Mouse (Mus musculus): ENCODE measurements around the gene Ext2.

The Ext2 gene

GRCm38 (mm10) chr2:93723138-93723744 is 99.1 kb downstream of the Ext2 start:
- no peak for DNase-seq

- peak; percentile 16 to 17 for DNase-seq
These were observed 101.4 kb downstream of the Ext2 start for GRCm38 (mm10) chr2:93720956-93721355.

DNA sequence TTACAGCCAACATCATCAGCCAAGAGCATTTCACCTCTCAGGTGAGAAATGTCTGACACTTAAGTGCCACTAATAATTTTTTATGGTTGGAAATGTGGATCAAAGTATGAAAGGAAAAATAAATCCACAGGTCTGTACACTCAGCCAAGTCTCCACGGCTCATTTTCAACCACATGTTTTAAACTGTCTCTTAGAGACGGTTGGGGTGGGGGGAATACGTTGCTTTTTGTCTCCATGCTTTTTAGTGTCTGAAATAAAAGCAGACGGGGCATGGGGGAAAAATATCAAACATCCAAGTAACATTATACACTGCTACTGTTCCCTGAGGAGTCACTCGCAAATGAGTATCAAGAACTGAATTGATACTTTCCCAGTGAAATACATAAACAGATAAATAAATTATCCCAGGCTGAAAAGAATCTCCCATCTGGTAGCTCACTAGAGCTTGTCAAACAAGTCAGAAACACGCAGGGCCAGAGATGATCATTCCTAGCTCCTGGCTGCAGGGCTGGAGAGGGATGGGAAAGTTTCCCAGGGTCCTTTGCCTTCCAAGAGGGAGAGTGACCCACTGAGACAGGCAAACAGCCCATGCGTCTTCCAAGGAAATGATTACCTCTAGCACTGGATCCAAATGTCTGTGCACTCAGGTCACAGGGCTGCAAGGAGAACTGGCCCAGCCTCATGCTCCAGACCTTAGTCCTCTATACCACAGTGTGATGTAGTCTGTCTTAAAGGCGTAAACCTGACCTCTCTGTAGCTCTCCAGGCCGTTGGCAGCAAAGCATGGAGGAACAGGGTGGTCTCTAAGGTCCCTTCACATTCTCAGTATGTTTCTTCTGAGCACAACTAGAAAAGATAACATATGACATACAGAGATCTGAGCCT is 102.3 kb downstream of the Ext2 start:
- no peak for DNase-seq

DNA sequence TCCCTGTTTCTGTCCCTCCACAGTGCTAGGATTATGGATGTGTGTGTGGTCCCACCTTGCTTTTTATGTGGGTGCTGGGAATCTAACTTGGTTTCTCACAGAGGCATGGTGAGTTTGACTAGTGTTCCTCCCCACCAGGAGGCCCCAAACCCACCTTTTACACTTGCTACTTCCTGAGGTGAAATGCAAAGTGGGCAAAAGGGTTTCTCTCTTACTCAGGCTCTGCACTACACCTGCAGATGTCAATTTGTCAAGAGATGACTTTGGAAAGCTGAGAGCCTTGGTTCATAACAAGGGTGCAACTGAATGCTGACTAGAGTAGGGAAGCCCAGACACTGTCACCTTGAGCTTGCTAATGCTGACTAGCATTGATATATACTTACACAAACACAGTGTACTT is 109.1 kb downstream of the Ext2 start:
- no peak for DNase-seq

DNA sequence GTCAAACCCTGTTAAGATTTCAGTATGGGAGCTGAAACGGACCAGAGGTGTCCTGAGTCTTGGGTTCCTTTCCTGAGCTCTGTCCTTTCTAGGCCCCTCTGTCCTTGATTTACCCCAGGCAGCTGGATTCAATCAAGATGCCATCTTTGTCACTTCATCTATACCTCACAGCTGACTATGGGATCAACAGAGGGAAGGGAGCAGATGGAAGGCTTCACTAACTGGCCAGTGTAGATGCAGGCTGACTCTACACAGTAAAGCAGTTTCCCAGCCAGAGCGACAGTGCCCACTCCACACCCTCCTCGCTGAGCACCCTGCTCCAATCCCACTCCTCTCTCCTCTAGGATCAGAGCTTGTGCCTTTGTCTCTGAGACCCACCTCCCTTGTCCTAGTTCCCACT is 110.9 kb downstream of the Ext2 start:
- no peak for DNase-seq

- DNase-seq = peak in 1 of 2 experiments; percentile 28
These were observed 112.7 kb downstream of the Ext2 start for GRCm38 (mm10) chr2:93709696-93710095.

DNA sequence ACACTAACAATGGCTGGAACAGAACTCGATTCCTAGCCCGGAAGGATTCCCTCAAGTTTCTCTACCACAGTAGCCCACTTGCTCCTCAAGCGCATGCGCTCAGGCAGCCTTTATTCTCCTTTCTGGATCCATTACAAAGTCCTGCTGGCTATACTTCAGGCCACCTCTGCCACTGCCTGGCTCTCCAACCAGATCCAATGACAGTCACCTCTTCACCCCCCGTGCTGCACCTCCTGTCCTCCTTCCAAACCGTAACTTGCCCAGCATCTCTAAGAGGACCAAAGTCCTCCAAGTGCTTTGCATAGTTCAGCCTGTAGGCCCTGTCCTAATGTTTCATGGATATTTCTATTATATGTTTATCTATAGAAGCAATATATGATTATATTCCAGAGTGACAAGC is 113.1 kb downstream of the Ext2 start:
- peak in 1 of 2 experiments; percentile 11 for DNase-seq

- no peak for DNase-seq
These were observed 115.5 kb downstream of the Ext2 start for GRCm38 (mm10) chr2:93706825-93707224.

DNA sequence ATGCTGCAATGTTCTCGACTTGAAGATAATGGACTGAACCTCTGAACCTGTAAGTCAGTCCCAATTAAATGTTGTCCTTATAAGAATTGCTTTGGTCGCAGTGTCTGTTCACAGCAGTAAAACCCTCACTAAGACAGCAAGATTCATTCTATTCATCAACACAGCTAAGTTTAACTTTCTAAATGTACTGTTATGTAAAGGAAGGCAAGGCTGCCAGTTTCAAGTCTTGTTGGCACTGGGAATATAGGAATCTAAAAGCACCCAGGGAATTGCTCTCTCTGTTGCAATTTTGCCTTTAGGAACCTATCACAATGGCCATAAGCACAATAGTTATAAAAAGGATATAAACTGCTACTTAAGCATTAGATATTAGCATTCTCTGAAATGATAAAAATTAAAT is 116.0 kb downstream of the Ext2 start:
- no peak for DNase-seq

- DNase-seq = no peak
These were observed 118.2 kb downstream of the Ext2 start for GRCm38 (mm10) chr2:93704195-93704594.

DNA sequence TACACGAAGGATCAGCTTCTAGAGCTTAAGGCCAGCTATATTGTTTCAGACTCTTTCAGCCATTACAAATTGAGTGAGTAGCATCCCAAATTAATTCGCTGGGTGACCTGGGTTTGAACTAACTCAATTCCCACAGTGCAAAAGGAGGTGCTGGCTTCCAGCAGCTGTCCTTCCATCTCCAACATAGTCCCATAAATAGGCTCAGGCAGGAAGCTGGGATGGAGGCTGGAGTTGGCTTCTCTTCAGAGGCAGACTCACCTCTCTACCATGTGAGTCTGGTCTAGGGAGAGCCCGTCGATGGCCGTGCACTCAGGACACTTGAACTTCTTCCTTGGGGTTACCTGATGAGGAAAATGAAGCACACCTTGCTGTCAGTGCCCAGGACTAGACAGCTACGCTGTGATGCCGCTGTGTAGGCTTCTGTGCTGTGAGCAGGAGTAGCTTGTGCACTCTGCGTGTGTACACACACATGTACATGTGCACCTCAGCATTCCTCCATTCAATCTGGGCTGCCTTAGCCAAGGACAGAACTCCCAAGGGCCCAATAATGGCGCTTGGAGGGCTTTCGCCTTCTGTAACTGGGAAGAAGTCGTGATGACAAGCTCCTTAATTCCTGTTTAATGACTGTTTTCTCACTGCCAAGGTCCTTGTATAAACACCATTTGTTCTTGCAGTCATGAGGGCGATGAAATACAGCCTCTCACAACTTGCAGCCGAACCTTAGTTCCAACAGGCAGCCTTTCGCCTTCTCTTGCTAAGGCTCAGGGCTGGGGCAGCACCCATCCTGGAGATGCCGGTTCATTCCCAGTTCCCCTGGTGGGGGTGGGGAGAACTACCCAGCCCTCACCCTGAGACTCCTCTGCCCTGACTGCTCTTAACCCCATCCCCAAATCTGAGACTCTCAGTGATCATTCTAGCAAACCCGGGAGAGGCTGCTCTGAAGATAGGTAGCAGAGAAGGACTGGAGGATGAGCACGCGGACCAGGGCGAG is 119.1 kb downstream of the Ext2 start:
- DNase-seq = peak in 1 of 2 experiments; percentile 18

- DNase-seq = no peak
These were observed 123.0 kb downstream of the Ext2 start for GRCm38 (mm10) chr2:93699346-93699745.

DNA sequence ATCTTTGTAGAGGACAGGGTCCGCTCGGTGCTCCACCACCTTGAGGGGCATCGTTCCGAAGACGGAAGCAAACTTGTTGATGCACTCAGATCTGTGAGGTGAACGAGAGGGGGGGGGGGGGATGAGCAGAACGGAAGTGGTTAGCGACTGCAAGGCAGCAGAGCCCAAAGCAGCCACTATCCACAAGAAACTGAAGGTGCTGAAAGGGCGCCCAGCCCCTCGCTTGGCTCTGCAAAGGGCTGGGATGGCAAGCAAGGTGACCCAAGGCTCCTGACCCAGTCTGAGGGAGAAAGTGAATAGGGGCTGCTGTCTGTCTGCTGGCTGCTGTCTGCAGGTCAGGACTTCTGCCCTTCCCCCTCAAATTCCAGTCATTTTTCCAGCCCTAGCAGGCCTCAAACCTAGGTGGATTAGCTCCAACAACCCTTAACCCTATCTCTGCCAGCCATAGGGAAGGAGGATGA is 126.2 kb downstream of the Ext2 start:
- DNase-seq = peak; percentile 4 to 12

GRCm38 (mm10) chr2:93693101-93693500 is 129.3 kb downstream of the Ext2 start:
- DNase-seq = no peak

DNA sequence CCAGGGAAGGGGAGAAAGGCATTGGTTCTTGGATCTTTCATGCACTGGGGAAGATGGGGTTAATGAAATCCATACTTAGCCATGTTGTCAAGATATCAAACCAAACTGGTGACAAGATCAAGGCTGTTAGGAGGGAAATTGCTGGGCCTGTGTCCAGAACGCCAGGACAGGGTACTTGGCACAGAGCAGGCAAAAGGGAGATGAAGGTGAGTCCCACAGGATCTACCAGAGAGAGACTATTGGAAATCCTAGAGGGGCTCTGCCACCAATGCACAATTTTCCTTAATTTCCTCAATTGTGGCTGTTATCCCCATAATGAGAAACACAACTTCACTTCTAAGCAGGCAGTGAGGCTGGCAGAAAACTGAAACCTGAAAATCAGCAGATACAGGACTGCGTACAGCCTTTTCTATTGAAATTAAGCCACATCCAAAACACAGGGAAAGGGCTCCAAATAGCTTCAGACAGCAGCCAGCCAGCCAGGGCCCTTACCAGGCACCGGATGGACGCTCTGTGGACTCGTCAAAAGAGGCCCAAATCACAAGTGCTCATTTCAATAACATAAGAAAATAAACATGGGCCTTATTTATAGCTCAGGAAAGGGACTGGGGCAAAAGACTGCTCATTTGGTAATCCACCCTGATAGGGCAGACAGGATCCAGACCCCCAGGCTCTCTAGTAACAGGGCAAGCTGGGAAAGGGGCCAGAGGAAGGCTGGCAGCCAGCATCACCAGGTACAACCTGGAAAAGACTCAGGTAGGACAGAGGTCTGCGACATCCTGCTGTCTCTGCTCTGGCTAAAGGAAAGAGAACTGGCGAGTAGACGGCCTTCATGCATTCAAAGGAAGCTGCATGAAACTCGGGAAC is 132.1 kb downstream of the Ext2 start:
- no peak for DNase-seq

DNA sequence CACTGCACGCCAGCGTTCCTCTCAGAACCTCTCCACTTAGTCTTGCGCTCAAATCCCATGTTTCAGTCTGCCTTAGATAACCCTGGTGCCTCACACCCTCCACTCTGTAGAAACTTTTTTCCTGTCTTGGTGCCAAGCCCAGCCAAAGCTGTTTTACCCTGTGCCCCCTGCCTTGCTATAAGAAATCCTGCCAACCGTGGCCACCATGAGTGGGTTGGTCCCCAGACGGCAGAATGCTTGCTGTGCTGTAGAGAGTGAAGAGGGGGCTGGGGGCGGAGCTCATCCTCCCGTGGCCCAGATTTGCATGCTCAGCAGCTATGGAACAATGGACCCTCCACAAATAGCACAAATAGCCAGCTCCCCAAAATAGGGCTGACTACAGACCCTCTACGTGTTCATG is 138.7 kb downstream of the Ext2 start:
- DNase-seq = no peak

DNA sequence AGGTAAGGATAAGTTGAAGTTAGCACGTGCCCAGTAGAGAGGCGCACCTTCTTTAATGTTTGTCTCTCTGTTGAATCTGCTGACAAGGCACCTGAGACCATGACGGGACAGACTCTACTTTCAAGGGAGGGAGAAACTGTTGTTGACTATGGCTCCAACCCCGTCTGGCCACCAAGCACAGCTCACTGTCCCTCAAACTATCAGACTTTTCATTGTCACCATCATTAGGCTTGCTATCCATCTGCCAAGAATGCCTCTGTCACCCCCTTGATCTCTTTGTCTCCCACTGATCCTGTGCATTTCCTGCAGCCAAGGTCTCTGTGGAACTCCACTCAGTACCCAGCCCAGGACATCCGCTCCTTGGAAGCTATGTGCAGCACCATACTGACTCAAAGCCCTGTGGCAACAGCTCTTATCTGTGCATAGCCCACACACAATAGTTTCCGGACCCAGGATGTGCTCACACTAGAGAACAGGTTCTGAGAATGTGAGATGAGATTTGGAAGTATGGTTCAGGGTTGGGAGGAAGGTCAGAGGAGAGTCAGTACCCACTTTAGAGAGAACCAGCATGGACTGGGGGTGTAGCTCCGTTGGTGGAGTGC is 139.7 kb downstream of the Ext2 start:
- no peak for DNase-seq

- DNase-seq = no peak
These were observed 141.0 kb downstream of the Ext2 start for GRCm38 (mm10) chr2:93681321-93681720.

- no peak for DNase-seq
These were observed 145.1 kb downstream of the Ext2 start for GRCm38 (mm10) chr2:93677231-93677630.

DNA sequence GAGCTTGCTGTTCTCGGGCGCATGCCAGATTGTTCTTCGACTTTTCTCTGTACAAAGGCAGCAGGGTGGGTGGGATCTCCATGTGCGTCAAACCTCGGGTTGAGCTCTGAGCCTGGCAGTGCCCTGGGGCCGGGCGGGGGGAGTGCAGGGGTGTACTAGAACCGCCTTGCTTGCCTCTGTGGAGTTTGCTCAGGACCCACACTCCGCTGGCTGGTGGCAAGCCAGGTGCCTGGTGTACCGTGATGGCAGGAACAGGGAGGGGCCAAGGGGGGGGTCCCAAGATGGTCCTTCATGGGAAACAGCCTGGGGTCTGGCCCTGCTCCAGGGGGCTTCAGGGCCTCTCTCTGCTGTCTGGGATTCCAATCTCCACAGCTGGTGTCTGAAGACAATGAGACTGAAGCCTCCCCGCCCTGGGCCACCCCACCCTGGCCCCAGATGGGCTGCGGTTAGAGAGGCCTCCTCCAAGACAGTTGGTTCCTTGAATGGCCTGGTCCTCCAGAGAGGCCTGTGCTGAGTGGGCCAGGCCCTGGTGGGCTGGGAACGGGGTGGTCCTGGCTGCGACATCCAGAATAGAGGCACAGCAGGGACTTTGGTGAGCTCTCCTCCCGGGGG is 150.7 kb downstream of the Ext2 start:
- peak in 1 of 2 experiments; percentile 5 for DNase-seq

All from kidney, postnatal 36 days (tissue).